Mouse (Mus musculus) ES-Bruce4 (cell line): Measurements from ENCODE around the gene Akt2. TPM values are rescaled to one million over a fixed set of nuclear protein-coding genes. Genes with fewer than 3 reads are reported as not detected.

ENCODE experiments used
- H3K27ac ChIP-seq: 2 replicates; pipeline ENCODE4 v1.5.1; 2012; ENCODE audit warnings: low read length, inconsistent platforms; ENCODE audit not compliant: insufficient read depth
- H3K27me3 ChIP-seq: 2 replicates; pipeline ENCODE4 v1.6.1; 2012; ENCODE audit warnings: mild to moderate bottlenecking, low read length, inconsistent platforms; ENCODE audit not compliant: control insufficient read depth, poor library complexity, insufficient read depth, severe bottlenecking
- H3K36me3 ChIP-seq: 2 replicates; pipeline ENCODE4 v1.6.1; 2012; ENCODE audit warnings: inconsistent platforms, mild to moderate bottlenecking, low read length, moderate library complexity; ENCODE audit not compliant: control insufficient read depth, poor library complexity, insufficient read depth, severe bottlenecking
- H3K4me1 ChIP-seq: one replicate; pipeline ENCODE4 v1.8.1; 2011; ENCODE audit warnings: low read length; ENCODE audit not compliant: control insufficient read depth, insufficient read depth
- H3K4me3 ChIP-seq: 2 replicates; pipeline ENCODE4 v1.5.1; 2011; ENCODE audit warnings: low read depth, mild to moderate bottlenecking, low read length
- H3K9ac ChIP-seq: 2 replicates; pipeline ENCODE4 v1.6.1; 2012; ENCODE audit warnings: low read depth, mild to moderate bottlenecking, inconsistent platforms; ENCODE audit not compliant: poor library complexity, severe bottlenecking
- H3K9me3 ChIP-seq: replicated peaks from 2 replicates; pipeline ENCODE4 v1.6.1; 2012; ENCODE audit warnings: mild to moderate bottlenecking, low read length, inconsistent platforms; ENCODE audit not compliant: control insufficient read depth, poor library complexity, insufficient read depth, severe bottlenecking
- CTCF ChIP-seq: IDR thresholded peaks from one replicate; pipeline ENCODE4 v1.8.1; 2011; ENCODE audit warnings: low read depth, low read length
- EP300 ChIP-seq: IDR thresholded peaks from 2 replicates; pipeline ENCODE4 v1.6.1; 2011; ENCODE audit warnings: low read depth, low read length; ENCODE audit not compliant: insufficient read depth
- POLR2A ChIP-seq: IDR thresholded peaks from one replicate; pipeline ENCODE4 v1.8.1; 2011; ENCODE audit warnings: low read length; ENCODE audit not compliant: insufficient read depth
- polyA plus RNA-seq: library from polyadenylated mRNA; stranded (reverse); fragments of >200 nt; gene quantifications from 2 replicates; pipeline ENCODE4 v1.2.4, GENCODE M21; 2011; ENCODE audit warnings: low read depth; ENCODE audit not compliant: missing spikeins, insufficient read depth, insufficient read length

Akt2 gene
- polyA plus RNA-seq, 1 experiment = 38.7 TPM

DNA sequence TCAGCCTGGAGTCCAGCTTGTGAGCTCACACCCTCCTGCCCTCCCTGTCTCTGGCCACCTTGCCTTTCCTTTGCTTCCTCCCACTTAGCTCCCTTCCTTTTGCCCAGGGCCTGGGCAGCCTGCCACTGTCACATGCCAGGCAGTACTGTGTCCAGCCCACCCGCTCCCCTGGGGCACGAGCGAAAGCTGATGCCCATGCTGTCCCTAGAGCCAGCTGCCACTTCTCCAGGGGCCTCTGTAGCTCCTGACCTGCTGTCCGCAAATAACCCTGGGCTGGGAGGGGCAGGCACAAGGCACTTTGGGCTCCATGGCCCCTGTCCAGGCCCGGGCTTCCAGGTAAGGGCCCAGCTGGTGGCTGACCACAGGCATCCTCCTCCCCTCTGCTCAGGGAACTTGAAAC is 16.2 kb downstream of the Akt2 start:
- H3K27me3 ChIP-seq = no peaks in the 10 kb centered on the region
- no peak overlapping the region for H3K9ac ChIP-seq
- H3K9me3 ChIP-seq = no peaks in the 10 kb centered on the region
- no peak for TF ChIP-seq EP300
- TF ChIP-seq CTCF = no peak
- no peak for TF ChIP-seq POLR2A
- H3K4me1 ChIP-seq = peaks cover 2% of the 10 kb centered on the region
- no peak overlapping the region for H3K27ac ChIP-seq
- no peaks in the 10 kb centered on the region; the same call in 1 of the 2 replicates for H3K36me3 ChIP-seq
- H3K4me3 ChIP-seq = no peak overlapping the region

DNA sequence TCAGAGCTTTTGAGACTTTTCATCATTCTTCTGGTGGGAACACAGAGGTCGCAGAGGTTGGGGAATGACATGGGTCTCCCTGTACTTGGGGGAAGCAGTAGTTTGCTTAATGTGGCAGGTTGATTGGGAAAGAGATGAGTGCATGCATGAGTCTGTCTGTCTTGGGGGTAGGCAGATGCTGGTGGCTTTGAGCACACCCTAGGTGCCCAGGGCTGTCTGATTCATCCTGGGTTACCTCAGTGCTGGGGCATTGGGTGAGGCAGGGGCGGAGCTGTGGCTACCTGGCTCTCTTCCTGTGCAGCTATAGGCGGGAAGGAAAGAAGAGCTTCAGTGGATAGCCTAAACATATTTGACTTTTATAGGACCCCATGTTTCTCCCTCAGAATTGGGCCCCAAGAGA is 16.8 kb downstream of the Akt2 start:
- H3K9ac ChIP-seq = no peak overlapping the region
- H3K9me3 ChIP-seq = no peaks in the 10 kb centered on the region
- peaks cover 2% of the 10 kb centered on the region for H3K4me1 ChIP-seq
- no peak overlapping the region for H3K27ac ChIP-seq
- H3K27me3 ChIP-seq = no peaks in the 10 kb centered on the region
- TF ChIP-seq EP300 (no peak), CTCF (no peak), POLR2A (no peak)
- H3K4me3 ChIP-seq = no peak overlapping the region
- H3K36me3 ChIP-seq = no peaks in the 10 kb centered on the region; the same call in 1 of the 2 replicates

DNA sequence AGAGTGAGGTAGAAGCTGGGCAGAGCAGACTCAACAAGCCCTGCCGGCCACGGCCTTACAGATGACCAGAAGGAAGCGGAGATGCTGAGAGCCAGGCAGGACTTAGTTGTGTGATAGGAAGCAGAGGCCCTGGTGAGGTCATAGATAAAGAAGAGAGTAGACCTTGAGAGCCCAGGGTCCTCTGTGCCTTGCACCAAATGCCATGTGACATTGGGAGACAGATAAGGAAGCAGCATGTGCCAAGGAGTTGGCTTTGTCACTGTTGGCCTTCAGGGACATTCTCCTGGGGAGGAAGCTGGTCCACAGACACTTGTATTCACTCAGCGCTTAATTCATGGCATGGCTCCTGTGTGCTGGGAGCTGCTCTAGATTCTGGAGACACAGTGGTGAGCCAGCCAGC is 17.9 kb downstream of the Akt2 start:
- H3K4me1 ChIP-seq = no peaks in the 10 kb centered on the region
- TF ChIP-seq EP300 (no peak), POLR2A (no peak), CTCF (no peak)
- no peaks in the 10 kb centered on the region for H3K9me3 ChIP-seq
- no peak overlapping the region for H3K4me3 ChIP-seq
- no peak overlapping the region for H3K27ac ChIP-seq
- no peaks in the 10 kb centered on the region for H3K27me3 ChIP-seq
- no peaks in the 10 kb centered on the region; the same call in 1 of the 2 replicates for H3K36me3 ChIP-seq
- no peak overlapping the region for H3K9ac ChIP-seq

DNA sequence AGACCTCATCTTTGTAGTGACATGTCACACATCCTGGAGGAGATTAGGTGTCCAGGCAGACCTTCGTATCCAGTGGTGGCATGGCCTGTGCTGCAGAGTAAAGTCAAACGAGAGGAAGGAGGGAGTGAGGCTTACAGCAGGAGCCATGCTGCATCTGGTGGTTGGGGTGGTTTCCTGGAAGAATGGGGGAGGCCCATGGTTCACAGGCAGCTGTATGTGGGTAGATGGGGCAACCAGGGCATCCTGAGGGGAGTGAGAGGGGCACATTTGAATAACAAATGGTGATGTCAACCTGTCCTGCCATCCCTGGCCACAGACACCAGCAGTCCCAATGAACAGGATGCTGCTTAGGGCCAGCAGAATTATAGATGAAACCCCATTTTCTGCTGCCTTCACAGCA is 18.3 kb downstream of the Akt2 start:
- Histone ChIP-seq H3K9ac (no peak overlapping the region), H3K4me3 (no peak overlapping the region), H3K36me3 (no peaks in the 10 kb centered on the region; the same call in 1 of the 2 replicates), H3K9me3 (no peaks in the 10 kb centered on the region), H3K27ac (no peak overlapping the region), H3K4me1 (no peaks in the 10 kb centered on the region), H3K27me3 (no peaks in the 10 kb centered on the region)
- no peak for TF ChIP-seq CTCF
- no peak for TF ChIP-seq EP300
- TF ChIP-seq POLR2A = no peak

DNA sequence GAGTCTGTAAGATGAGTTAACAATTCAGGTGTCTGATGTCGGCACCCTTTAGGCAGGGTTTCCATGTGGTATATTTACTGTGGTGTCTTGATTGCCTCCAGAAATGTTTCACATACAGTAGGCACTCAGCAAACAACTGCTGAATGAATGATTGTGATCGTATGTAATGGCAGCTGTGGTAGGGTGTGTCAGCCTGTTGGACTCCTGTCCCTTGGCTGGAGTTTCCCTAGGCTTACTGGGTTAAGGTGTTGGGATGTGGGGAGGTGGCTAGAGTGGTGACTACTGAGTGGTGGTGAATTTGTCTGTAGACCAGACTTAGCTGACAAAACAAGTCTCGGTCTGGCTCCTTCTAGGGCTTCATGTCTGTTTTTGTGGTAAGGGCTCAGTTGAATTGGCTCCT is 19.0 kb downstream of the Akt2 start:
- Histone ChIP-seq H3K4me3 (no peak overlapping the region), H3K9me3 (no peaks in the 10 kb centered on the region), H3K4me1 (no peaks in the 10 kb centered on the region), H3K27me3 (no peaks in the 10 kb centered on the region), H3K36me3 (no peaks in the 10 kb centered on the region; the same call in 1 of the 2 replicates), H3K27ac (no peak overlapping the region), H3K9ac (no peak overlapping the region)
- TF ChIP-seq CTCF (no peak), EP300 (no peak), POLR2A (no peak)

DNA sequence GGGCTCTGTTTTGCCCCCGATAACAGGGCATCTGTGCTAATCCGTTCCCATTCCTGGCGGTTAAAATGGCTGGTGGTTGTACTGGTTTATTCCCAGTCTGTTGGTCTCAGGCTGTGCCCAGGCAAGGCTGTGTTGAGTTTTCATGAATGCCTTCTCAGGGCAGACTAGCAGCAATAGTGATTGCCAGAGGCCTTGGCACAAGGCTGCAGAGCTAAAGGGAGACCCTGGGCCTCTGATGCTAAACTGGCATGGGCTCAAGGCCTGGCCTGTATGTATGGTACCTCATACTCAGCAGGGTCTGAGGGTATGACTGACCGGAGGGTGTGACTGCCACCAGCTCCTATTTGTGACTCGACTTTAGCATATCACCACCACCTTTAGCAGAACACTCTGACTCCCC is 19.5 kb downstream of the Akt2 start:
- H3K27me3 ChIP-seq = no peaks in the 10 kb centered on the region
- H3K36me3 ChIP-seq = no peaks in the 10 kb centered on the region; the same call in 1 of the 2 replicates
- H3K9ac ChIP-seq = no peak overlapping the region
- H3K4me1 ChIP-seq = no peaks in the 10 kb centered on the region
- H3K9me3 ChIP-seq = no peaks in the 10 kb centered on the region
- TF ChIP-seq CTCF (no peak), EP300 (no peak), POLR2A (no peak)
- no peak overlapping the region for H3K27ac ChIP-seq
- H3K4me3 ChIP-seq = no peak overlapping the region
